Mouse (Mus musculus) cerebellum, postnatal 36 days (tissue): ENCODE measurements around the gene Adgrl2.

Experiments used
- DNase-seq, 2 experiments: peaks; one replicate each; pipeline ENCODE4 v3.0.0; 2021 to 2022; ENCODE audit warnings: mixed read lengths in 2 of 2

The Adgrl2 gene

DNA sequence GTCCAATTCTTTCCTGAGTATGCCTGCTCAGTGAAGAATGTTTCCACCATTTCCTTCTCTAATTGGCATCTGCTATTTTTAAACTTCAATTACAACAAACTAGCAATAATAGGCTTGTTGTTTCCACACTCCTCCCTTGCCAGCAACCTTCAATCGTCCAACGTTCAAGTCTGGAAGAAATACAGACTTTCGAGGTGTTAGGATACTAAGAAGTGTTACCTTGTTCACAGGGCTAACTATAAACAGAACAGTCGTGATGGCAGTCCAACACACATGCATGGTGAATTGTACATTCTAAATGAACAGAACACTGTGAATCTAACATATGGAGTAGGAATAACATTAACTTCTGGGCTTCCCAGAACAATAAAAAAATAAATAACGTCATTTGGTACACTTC, 117.8 kb downstream of the Adgrl2 start:
- no peak for DNase-seq

DNA sequence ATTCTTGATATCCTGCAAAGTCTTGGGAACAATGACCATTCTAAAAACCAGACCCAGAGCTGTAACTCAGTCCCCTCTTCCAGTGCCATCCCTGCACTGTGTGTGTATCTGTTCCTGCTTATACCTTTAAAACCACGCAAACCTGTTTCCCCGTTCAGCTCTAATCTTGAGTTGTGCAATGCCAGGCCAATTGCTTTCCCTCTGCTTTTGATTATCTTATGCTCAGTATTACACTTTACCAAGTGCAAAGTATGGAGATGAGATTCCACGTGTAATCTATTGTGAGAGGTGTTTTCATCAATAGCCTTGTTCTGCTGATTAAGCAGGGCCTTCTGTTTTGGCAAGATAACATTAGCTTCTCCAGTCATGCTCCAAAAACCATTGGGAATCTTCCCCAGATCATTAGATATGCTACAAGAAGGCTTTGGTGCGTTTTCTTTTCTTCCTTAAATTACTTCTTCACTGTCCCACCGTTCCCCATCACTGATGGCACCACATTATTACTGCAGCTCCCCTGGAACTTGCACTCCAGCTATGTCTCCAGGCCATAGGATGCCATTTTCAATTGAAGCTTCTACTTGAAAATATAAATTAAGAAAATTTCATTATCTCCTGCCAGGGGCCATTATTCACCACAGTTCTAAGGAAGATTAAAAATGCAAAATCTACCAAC, 118.4 kb downstream of the Adgrl2 start:
- DNase-seq = no peak

DNA sequence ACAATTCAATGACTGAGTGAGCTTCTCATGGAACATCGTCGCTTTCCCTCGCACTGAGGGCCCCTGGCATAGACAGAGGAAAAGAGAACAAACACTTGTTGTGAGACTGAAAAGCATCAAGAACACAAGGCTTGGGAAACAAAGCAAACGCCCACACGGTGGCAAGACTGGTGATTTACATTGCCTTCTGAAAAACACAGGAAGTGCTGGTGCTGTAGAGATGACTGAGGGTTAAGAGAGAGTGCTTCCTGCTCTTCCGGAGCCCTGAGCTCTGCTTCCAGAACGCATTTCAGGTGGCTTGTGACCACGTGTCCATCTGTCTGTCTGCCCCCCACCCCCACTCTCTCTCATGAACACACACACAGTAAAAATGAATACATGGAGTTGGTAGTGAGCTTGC, 122.7 kb downstream of the Adgrl2 start:
- DNase-seq = no peak

DNA sequence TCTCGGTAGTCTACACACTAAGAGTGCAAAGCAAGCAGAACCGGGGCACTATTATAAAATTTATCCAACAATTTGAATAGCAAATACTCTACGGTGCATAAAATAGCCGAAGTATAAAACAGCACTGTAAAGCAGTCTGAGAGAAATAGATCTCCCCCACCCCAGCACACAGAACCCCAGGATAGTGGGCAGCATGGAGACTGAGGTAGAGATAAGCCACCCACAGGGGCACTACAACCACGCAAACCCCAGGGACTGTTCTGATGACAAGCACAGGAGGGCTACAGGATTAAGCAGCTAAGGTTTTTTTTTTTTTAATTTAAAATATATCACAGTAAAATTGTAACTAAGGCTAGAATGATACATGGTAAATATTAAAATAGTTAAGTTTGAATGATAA, 123.7 kb downstream of the Adgrl2 start:
- no peak for DNase-seq

DNA sequence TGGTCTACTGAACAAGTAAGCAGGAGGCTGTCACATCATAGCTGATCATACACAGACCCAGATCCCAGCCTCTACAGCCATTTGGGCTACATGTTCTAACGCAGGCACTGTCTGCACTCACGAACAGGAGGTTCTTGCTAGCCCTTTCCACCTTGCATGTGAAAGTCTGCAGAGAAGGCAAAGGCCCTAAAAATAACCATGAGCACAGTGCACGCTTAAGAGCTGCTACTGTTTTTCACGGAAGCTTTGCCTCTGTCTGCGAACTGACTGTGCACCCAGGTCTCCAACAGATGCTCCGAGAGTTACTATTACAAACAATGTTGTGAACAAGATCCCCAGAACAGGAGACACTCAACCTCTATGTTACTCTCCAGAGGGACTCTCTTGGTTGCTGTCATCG, 124.3 kb downstream of the Adgrl2 start:
- DNase-seq = no peak

DNA sequence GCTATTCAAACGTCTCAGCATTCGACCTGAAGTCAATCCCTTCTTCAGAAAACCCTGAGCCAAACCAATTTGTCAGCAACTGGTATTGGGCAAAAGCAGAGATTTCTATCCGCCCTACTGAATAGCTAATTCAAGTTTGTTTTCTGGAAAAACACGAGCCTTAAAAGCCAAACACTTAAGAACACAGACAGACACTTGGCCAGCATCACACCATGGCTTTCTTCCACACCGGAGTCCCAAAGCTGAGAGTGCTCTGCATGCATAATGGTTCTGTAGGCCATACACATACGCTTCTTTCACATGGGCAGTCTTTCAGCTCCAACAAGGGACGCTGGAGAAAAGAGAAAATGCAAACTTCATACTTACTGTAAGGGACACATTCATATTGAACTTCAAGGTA, 125.1 kb downstream of the Adgrl2 start:
- no peak for DNase-seq

DNA sequence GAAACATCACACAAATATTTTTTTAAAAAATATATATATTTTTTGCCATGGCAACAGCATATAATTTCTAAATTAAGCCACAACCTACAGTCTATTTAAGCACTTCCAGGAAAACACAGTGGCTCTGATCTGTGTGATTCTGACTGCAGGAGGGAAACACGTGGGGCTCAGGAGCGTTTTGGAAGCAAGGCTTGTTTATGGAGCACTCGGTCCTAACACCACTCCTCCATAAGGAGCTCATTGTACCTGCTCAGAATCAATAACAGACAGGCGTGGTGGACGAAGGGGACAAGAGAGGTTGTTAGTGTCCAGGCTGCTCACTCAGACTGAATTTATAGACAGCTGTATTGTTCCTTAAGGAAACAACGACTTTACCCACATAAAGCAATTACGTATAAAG, 128.5 kb downstream of the Adgrl2 start:
- DNase-seq = no peak

DNA sequence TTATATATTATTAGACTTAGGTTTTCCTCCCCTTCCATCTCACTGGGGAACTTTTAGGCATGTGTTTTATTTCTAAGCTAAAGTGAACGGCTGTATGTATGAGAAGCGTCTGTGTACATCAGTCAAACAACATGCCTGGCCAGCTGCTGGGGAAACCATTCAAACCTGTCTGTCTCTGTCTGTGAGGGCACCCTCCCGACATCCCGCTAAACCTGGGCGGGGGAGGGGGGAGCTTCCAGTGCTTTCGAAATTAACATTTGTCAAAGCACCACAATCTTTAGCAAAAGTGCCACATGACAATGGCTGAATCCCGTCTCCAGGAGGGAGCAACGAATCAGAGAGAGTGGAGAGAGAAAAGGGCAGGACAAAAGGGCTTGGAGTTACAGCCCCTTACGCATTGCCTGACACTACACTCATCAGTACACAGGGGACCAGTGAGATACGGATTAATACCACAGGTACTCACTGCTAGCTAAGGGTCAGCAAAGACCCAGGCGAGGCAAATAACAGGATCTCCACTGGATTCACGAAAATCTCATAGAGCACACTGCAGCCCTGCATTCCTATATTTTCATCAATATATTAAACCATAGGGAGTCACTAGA, 135.9 kb downstream of the Adgrl2 start:
- no peak for DNase-seq

DNA sequence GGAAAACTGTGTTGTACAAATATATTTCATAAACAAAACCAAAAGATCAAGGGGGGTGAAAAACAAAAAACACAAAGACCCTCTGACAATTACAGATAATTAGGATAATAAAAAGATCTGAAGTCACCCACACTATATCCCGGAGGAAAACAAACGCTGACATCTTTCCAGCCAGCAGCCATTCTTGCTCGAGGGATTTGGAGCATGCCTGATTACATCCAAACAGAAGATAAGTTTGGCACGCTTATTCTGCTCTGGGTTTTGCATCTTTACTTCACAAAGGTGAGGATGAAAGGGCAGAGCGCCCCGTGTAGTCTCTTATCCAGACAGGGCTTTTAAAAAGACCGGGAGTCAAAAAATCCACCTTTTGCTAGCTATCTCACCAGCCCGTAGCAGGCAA, 137.0 kb downstream of the Adgrl2 start:
- no peak for DNase-seq

DNA sequence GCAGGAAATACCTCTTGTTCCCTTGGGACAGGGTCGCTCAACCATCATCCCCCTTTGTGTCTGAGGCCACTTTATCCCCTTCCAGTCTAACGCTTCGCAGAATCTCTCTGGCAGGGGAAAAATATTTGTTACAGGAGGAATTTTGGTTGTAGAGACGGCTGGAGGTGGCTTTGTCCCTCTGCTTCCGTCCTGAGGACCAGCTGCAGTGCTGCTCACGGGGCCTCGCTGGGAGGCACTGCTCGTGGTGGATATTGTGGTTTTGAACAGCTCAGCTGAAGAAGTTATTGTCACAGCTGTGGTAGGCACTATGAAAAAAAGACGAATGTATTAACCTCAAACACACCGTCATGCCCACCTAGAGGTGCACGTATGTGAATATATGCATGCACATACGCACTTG, 137.8 kb downstream of the Adgrl2 start:
- no peak for DNase-seq

DNA sequence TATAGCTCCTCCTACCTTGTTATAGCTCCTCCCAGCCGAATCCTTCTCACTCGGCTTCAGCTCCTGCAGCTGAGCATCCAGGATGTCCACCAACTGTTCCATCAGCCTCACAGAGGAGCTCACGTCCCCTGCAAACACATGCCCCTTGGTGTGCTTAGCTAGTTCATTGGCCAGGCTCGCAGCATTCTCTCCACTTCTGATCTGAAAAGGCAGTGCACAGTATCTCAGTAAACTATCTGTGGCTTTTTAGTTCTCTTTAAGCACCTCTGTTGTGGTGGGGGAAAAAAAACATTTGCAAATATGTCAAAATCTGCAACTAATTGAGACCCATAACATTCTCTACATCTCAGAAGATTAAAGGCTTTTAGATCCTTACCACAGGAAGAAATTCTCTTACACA, 139.5 kb downstream of the Adgrl2 start:
- no peak for DNase-seq

DNA sequence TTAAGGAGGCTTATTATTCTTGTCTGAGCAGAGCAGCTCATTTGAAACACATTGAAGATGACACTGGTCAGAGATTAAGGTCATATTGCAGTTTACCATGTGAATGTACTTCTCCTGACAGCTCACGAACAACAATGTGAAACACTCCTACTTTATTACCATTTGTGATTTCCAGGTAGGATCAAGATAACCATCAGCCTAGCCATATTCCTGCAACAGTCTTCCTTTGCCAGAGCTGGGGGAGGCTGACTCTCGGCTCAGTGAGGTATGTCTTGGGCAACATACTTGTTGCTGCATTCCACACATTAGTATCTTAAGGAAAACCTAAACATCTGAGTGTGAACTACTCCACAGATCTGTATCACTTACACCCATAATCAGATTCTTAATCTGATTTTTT, 142.0 kb downstream of the Adgrl2 start:
- no peak for DNase-seq

DNA sequence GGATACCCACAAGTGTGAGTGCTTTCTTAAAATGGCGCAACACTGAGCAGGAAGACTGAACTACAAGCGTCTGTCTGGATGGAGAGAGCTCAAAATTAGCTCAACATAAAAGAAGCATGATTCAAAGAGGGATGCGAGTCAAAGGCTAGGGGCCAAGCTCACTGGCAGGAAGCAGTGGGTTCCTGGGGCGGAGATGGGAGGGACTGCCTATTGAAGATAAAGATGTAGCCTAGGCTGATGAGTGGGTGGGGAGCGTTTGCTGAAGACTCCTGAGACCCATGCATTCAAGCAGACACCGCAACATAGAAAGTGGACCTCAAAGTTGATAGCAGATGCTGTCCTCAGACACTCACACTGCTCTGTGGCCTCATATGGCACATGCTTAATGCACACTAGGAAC, 146.2 kb downstream of the Adgrl2 start:
- DNase-seq = no peak

DNA sequence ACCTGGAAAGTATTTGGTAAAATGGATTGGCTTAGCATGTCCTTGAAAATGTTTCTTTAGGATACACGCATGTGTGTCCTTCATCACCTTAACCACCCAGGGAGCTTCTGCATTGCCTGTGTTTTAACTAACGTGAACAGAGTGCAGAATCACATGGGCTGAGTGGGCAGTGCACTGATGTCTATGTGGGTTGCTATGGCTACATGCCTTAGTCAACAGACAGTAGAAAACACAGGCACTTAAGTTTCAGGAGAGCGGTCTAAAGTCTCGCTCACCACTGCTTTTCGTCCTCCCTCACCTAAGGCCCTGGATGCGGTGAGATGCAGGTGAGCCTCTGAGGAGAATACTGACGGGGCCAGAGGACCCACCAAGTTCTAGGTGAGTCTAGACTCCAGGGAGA, 147.8 kb downstream of the Adgrl2 start:
- no peak for DNase-seq

DNA sequence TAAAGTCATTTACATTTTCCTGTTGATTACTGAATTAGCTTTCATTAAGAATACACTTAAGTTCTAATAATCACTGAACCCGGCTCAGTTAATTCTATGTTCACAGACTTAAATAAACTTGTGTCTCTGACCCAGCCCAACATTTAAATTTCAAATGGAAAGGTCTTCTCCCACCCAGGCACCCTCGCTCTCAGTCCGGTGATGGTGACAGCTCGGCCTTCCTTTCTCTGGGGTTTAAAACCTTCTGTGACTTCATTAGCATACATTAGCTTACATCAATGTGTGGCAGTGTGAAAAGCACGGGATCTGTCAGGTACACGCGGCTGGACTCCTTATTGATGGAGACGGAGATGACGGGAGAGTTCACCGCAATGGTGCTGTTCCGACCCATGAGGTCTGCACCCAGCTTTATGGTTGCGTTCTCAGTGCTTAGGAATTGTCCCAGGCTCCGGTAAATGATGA, 151.5 kb downstream of the Adgrl2 start:
- no peak for DNase-seq

DNA sequence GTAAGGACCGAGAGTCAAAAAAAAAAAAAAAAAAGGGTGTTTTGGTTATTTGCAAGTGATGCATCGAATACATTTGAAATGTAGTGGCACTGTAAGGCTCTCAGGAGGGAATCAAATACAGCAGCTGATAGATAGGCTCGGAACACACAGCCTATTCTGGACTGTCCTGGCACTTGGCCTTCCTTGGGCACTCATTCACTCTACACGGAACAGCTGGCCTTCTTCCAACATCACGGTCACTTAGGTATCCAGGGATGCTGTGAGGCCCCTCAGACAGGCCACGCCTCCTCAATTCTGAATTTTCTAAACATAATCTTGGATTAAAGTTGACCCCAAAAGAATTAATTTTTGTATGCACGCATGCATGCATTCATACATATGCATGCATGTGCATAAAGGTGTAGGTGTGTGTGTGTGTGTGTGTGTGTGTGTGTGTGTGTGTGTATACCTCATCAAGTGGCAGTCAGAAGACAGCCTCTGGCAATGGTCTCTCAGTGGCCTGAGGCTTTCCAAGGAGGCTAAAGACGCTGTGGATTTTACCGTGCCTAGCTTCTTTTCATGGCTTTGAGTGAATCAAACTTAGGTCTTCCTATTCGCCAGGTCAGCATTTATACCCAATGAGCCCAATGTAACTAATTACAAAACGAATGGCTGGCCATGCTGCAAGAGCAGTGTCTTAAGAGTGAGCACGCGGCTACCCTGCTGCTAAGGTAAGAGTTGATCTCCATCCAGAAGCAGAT, 152.1 kb downstream of the Adgrl2 start:
- no peak for DNase-seq

DNA sequence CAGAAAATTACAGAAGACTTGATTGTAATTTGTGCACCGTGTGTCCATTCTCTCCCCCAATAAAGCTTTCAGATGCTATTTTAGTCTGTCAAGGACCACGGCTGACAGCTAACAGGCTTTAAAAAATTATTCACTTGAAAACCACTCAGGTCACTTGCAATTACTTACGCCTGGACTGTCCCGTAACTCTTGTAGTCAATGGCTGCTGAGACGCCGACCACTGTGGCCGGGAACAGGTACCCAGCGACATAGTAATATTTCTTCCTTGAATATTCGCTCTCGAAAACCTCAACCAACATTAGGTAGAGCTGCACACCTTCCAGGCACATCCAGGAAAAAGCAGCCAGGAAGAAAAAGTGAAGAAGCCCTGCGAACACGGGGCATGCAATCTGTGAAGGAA, 155.2 kb downstream of the Adgrl2 start:
- DNase-seq = no peak

DNA sequence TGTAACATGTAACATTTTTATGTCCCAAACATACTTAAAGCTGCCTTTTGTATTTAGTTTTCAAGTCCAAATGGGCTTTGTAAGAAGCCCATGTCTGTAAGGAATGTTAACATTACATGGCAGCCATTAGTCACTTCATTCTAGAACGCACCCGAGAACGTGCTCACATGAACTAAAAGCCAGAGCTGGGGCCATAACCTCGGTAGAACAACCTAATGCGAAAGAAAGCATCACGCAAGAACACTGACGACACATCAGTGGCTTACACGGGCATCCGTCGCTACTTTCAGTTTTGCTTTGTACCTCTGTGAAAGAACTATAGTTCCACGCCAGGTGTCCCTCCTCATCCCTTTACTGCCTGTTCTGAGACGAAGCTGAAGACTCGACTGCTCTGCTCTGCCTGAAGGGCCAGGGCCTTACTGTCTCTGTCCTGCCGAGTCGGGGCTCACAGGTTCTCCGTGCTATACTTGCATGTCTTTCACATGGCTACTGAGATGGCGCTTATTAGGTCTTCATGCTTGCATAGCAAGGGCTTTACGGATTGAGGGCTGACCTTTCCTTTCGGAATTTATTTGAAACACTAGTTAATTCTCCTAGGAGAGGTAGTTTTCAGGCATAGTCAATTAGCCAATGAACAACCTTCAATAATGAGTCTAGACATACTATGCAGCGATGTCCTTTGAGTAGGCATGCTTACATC, 157.1 kb downstream of the Adgrl2 start:
- DNase-seq = no peak

DNA sequence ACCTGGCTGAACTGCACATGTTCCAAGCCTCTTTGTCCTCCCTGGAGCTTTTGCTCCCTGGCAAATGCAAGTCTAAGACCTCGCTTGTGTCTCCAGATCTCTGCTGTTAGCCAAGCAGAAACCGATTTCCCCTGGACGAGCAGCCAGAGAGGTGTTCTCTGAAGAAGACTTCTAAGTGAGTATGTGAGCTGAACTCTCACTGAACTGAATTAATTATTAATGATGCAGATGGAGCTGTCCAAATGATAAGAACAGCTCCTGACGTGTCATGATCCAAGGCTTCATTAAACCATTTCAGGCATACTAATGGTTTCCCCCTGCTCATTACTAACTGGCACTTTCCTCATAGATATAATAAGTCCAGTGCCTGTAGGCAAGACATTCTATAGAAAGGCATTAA, 158.4 kb downstream of the Adgrl2 start:
- no peak for DNase-seq

DNA sequence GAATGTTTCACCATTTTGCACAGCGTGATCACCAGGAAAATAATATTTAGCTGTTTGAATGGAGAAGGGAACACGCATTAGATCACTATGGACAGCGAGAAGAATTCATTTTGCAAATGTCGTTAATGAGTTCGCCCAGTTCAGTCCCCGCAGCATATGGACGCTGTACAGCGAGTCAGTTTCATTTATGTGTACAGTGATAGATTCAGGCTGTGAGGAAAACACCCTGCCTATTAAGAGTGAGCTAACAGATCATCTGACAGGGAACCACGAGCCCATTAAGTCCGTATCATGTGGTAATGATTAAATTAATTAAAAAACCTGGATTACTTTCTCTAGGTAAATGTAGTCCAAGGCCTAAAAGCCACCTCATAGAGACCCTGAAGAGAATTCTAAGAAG, 161.8 kb downstream of the Adgrl2 start:
- no peak for DNase-seq

DNA sequence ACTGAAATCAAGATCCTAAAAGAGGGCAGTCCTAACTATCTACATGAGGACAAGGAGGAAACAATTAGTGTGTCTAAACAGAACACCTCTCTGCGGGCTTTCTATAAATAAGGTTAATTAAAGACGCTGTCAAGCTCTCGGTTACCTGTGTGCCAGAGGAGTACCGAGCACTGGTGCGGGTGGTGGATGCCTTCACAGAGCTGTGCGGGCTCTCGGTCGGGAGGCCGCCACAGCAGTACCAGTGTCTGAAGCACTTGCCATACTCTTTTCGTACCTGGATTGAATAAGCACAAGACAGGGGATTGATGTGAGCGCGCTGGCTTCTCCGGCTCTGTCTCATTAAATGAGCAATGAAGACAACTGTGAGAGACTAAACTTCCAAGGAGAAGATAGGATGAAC, 166.8 kb downstream of the Adgrl2 start:
- DNase-seq = no peak

DNA sequence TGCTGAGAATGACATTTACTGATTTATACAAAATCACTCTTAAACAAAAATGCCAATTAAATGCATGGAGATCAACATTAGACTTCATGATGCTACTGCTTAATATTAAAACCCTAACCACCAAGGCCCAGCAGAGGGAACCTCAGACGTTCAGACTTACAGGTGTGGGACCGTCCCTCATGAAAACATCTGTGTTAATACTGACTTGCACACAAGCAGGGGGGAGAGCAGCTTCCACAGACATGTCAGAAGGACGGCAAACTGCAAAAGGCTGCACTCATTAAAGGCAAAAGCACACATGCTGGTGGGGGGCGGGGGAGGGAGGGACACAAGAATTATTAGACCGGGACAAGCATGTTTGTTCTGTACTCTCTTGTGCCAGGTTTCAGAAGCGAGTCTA, 168.7 kb downstream of the Adgrl2 start:
- no peak for DNase-seq

DNA sequence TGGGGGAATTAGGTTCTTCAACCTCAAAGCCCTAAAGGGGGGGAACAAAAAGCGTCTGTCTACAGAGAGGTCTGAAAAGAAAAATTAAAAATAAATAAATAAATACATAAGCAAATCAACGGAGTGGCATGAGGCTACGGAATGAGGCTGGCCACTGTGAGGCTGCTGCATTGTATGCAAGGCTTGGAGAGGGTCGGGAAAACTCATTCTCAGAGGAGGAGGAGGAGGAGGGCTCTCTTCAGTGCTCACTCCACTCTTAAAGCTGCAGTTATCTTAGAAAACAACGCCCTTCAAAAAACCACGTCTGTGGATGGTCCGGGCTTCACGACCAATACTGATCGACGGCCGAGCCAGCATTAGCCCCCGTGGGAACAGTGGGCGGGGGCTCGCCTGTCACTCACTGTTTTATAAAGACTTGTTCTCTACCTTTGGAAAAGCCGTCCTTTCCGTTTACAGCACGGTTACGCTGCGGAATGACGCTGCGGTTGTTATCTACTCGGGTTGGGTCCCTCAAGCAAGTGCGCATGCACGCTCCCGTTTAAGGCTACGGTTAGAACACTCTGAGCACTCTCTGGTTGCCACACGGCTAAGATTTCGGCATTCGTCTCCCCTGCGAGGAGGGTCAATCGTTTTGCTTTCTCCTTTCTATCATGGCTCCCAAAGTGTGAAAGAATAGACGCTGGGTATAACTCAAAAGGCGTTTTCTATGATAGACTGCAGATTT, 170.9 kb downstream of the Adgrl2 start:
- DNase-seq = no peak
